Mouse (Mus musculus) neural tube, embryonic 13.5 days (tissue): ENCODE measurements around the gene Efhd1. TPM values are rescaled to one million over a fixed set of nuclear protein-coding genes. Genes with fewer than 3 reads are reported as not detected.

Source experiments
- ATAC-seq: fragments of 200-750 bp; cut with Nextera tagmentation; 2 replicates; pipeline ENCODE4 v1.8.0; 2017; ENCODE audit warnings: low read depth, mild to moderate bottlenecking, moderate TSS enrichment, moderate library complexity
- H3K27ac ChIP-seq: fragments of 300-500 bp; sonication (generic); replicated peaks from 2 replicates; pipeline ENCODE4 v1.5.1; 2015; ENCODE audit warnings: moderate library complexity, mild to moderate bottlenecking, inconsistent platforms
- H3K27me3 ChIP-seq: fragments of 300-500 bp; sonication (generic); 2 replicates; pipeline ENCODE4 v1.6.1; 2015; ENCODE audit warnings: mild to moderate bottlenecking, inconsistent platforms
- H3K36me3 ChIP-seq: fragments of 300-500 bp; sonication (generic); 2 replicates; pipeline ENCODE4 v1.6.1; 2015; ENCODE audit warnings: mild to moderate bottlenecking, inconsistent platforms
- H3K4me1 ChIP-seq: fragments of 300-500 bp; sonication (generic); replicated peaks from 2 replicates; pipeline ENCODE4 v1.6.1; 2015; ENCODE audit warnings: inconsistent platforms
- H3K4me2 ChIP-seq: fragments of 300-500 bp; sonication (generic); 2 replicates; pipeline ENCODE4 v1.6.1; 2015; ENCODE audit warnings: inconsistent platforms, mild to moderate bottlenecking, moderate library complexity
- H3K4me3 ChIP-seq: fragments of 300-500 bp; sonication (generic); 2 replicates; pipeline ENCODE4 v1.5.1; 2015; ENCODE audit warnings: mild to moderate bottlenecking, inconsistent platforms
- H3K9ac ChIP-seq: fragments of 300-500 bp; sonication (generic); 2 replicates; pipeline ENCODE4 v1.6.1; 2015; ENCODE audit warnings: moderate library complexity, mild to moderate bottlenecking, inconsistent platforms
- H3K9me3 ChIP-seq: fragments of 300-500 bp; sonication (generic); 2 replicates; pipeline ENCODE4 v1.6.1; 2016; ENCODE audit warnings: inconsistent platforms
- WGBS: fragments of 180-500 bp; shearing (Covaris S2); methylation state at CpG from one replicate; pipeline ENCODE4 v1.1.7; 2015; 5-methylcytosine and 5-hydroxymethylcytosine counted together
- polyA plus RNA-seq: library from polyadenylated mRNA; unstranded; fragments of >200 nt; fragmentation: Nextera tagmentation; extraction: Ambion mirVana; gene quantifications from 2 replicates; pipeline ENCODE4 v1.2.1, GENCODE M21; 2015

The Efhd1 gene
- polyA plus RNA-seq, 1 experiment from 2014 or later, result 1.2 TPM

GRCm38 (mm10) chr1:87270641-87271467 is 6.7 kb downstream of the Efhd1 start:
- Histone ChIP-seq H3K36me3 (no peaks in the 10 kb centered on the region), H3K4me1 (peaks cover 17% of the 10 kb centered on the region), H3K27me3 (peaks cover 38% of the 10 kb centered on the region), H3K9me3 (peaks cover 3% of the 10 kb centered on the region; the same call in 1 of the 2 replicates), H3K9ac (0 out of 2 replicates have a peak overlapping the region, but pooled peaks have one; percentile 8), H3K27ac (no peak overlapping the region), H3K4me3 (no peak overlapping the region), H3K4me2 (no peak overlapping the region)
- no peak for ATAC-seq
- 9% methylated on average over 20 of the region's 20 CpGs for WGBS

- Histone ChIP-seq H3K27me3 (peaks cover 31% of the 10 kb centered on the region), H3K4me1 (peaks cover 17% of the 10 kb centered on the region), H3K4me3 (no peak overlapping the region), H3K27ac (no peak overlapping the region), H3K4me2 (no peak overlapping the region), H3K9ac (no peak overlapping the region), H3K36me3 (no peaks in the 10 kb centered on the region), H3K9me3 (peaks cover 1% of the 10 kb centered on the region; the same call in 1 of the 2 replicates)
- WGBS, result 78% methylated on average over 1 of the region's 1 CpGs
- ATAC-seq, result no peak
These were observed 7.4 kb downstream of the Efhd1 start for GRCm38 (mm10) chr1:87271596-87271995.

- no peak overlapping the region for H3K4me3 ChIP-seq
- H3K27me3 ChIP-seq, result peaks cover 25% of the 10 kb centered on the region
- no peak for ATAC-seq
- H3K27ac ChIP-seq, result no peak overlapping the region
- no peak overlapping the region for H3K9ac ChIP-seq
- H3K9me3 ChIP-seq, result no peaks in the 10 kb centered on the region
- WGBS, result 77% methylated on average over 3 of the region's 3 CpGs
- peaks cover 17% of the 10 kb centered on the region for H3K4me1 ChIP-seq
- no peaks in the 10 kb centered on the region for H3K36me3 ChIP-seq
- H3K4me2 ChIP-seq, result no peak overlapping the region
These were observed 8.3 kb downstream of the Efhd1 start for GRCm38 (mm10) chr1:87272462-87272861.

- 65% methylated on average over 3 of the region's 3 CpGs for WGBS
These were observed 9.4 kb downstream of the Efhd1 start for GRCm38 (mm10) chr1:87273514-87273942.

GRCm38 (mm10) chr1:87274134-87274533 is 10.0 kb downstream of the Efhd1 start:
- peaks cover 17% of the 10 kb centered on the region for H3K4me1 ChIP-seq
- no peaks in the 10 kb centered on the region for H3K9me3 ChIP-seq
- ATAC-seq, result no peak
- H3K27me3 ChIP-seq, result peaks cover 10% of the 10 kb centered on the region
- H3K27ac ChIP-seq, result no peak overlapping the region
- H3K36me3 ChIP-seq, result no peaks in the 10 kb centered on the region
- H3K4me3 ChIP-seq, result no peak overlapping the region
- no peak overlapping the region for H3K4me2 ChIP-seq
- 83% methylated on average over 4 of the region's 4 CpGs for WGBS
- no peak overlapping the region for H3K9ac ChIP-seq

More at GRCm38 (mm10) chr1:87273514-87273942, 9.4 kb downstream of the Efhd1 start:
- Histone ChIP-seq H3K36me3 (no peaks in the 10 kb centered on the region), H3K9ac (no peak overlapping the region), H3K4me1 (peaks cover 17% of the 10 kb centered on the region), H3K4me2 (no peak overlapping the region), H3K9me3 (no peaks in the 10 kb centered on the region), H3K27ac (no peak overlapping the region), H3K4me3 (no peak overlapping the region), H3K27me3 (peaks cover 15% of the 10 kb centered on the region)
- 0 out of 2 replicates have a peak, but pooled peaks have one; percentile 48 for ATAC-seq

- no peak overlapping the region for H3K9ac ChIP-seq
- ATAC-seq, result no peak
- 93% methylated on average over 12 of the region's 12 CpGs for WGBS
- no peak overlapping the region for H3K4me3 ChIP-seq
- H3K27me3 ChIP-seq, result peaks cover 10% of the 10 kb centered on the region
- H3K4me1 ChIP-seq, result peaks cover 13% of the 10 kb centered on the region
- H3K27ac ChIP-seq, result no peak overlapping the region
- no peaks in the 10 kb centered on the region for H3K36me3 ChIP-seq
- no peak overlapping the region for H3K4me2 ChIP-seq
- no peaks in the 10 kb centered on the region for H3K9me3 ChIP-seq
These were observed 11.0 kb downstream of the Efhd1 start for GRCm38 (mm10) chr1:87275151-87275550.

- H3K4me1 ChIP-seq, result peaks cover 4% of the 10 kb centered on the region
- no peak overlapping the region for H3K4me3 ChIP-seq
- 0 out of 2 replicates have a peak, but pooled peaks cover 5% of the 10 kb centered on the region for H3K27me3 ChIP-seq
- H3K4me2 ChIP-seq, result no peak overlapping the region
- H3K9ac ChIP-seq, result no peak overlapping the region
- H3K9me3 ChIP-seq, result no peaks in the 10 kb centered on the region
- H3K27ac ChIP-seq, result no peak overlapping the region
- WGBS, result 62% methylated on average over 2 of the region's 2 CpGs
- no peak for ATAC-seq
- no peaks in the 10 kb centered on the region for H3K36me3 ChIP-seq
These were observed 11.9 kb downstream of the Efhd1 start for GRCm38 (mm10) chr1:87276056-87276455.

- Histone ChIP-seq H3K4me1 (0 out of 2 replicates have a peak, but pooled peaks cover 4% of the 10 kb centered on the region), H3K4me3 (no peak overlapping the region), H3K4me2 (no peak overlapping the region), H3K27me3 (0 out of 2 replicates have a peak, but pooled peaks cover 4% of the 10 kb centered on the region), H3K36me3 (no peaks in the 10 kb centered on the region), H3K9me3 (no peaks in the 10 kb centered on the region), H3K9ac (no peak overlapping the region), H3K27ac (no peak overlapping the region)
- no peak for ATAC-seq
- 84% methylated on average over 5 of the region's 5 CpGs for WGBS
These were observed 16.1 kb downstream of the Efhd1 start for GRCm38 (mm10) chr1:87280281-87280680.

GRCm38 (mm10) chr1:87281599-87282412 is 17.6 kb downstream of the Efhd1 start:
- peak overlapping the region; percentile 20; the same call in 1 of the 2 replicates for H3K4me2 ChIP-seq
- ATAC-seq, result no peak

GRCm38 (mm10) chr1:87282413-87282788 is 18.2 kb downstream of the Efhd1 start:
- Histone ChIP-seq H3K27ac (no peak overlapping the region), H3K4me3 (no peak overlapping the region), H3K4me1 (0 out of 2 replicates have a peak, but pooled peaks cover 4% of the 10 kb centered on the region), H3K27me3 (0 out of 2 replicates have a peak, but pooled peaks cover 4% of the 10 kb centered on the region), H3K9me3 (no peaks in the 10 kb centered on the region), H3K9ac (no peak overlapping the region), H3K36me3 (no peaks in the 10 kb centered on the region), H3K4me2 (no peak overlapping the region)
- WGBS, result 70% methylated on average over 6 of the region's 6 CpGs
- no peak for ATAC-seq

More at GRCm38 (mm10) chr1:87281599-87282412, 17.6 kb downstream of the Efhd1 start:
- H3K36me3 ChIP-seq, result no peaks in the 10 kb centered on the region
- H3K27ac ChIP-seq, result no peak overlapping the region
- 0 out of 2 replicates have a peak, but pooled peaks cover 4% of the 10 kb centered on the region for H3K27me3 ChIP-seq
- no peaks in the 10 kb centered on the region for H3K9me3 ChIP-seq
- WGBS, result 15% methylated on average over 20 of the region's 20 CpGs
- H3K9ac ChIP-seq, result peak overlapping the region; percentile 34
- 0 out of 2 replicates have a peak, but pooled peaks cover 4% of the 10 kb centered on the region for H3K4me1 ChIP-seq
- H3K4me3 ChIP-seq, result no peak overlapping the region

GRCm38 (mm10) chr1:87283410-87283960 is 19.3 kb downstream of the Efhd1 start:
- Histone ChIP-seq H3K4me2 (no peak overlapping the region), H3K9ac (no peak overlapping the region), H3K9me3 (no peaks in the 10 kb centered on the region), H3K36me3 (no peaks in the 10 kb centered on the region), H3K4me3 (no peak overlapping the region), H3K4me1 (0 out of 2 replicates have a peak, but pooled peaks cover 4% of the 10 kb centered on the region), H3K27ac (no peak overlapping the region), H3K27me3 (0 out of 2 replicates have a peak, but pooled peaks cover 4% of the 10 kb centered on the region)
- 82% methylated on average over 10 of the region's 10 CpGs for WGBS
- ATAC-seq, result no peak
